ENCODE assay signal across 7 mouse cellular contexts in genomic region chr7:127393157-127393943, GRCm38 (mm10). TPM values are rescaled to one million over a fixed set of nuclear protein-coding genes. Genes with fewer than 3 reads are reported as not detected.
DNase-seq lines count a peak whose midpoint lies in the region; ATAC-seq and TF ChIP-seq lines count a peak whose summit lies in the region.

Gene E430018J23Rik (minus strand): TSS chr7:127393629.

- H3K27me3 ChIP-seq in embryonic facial prominence, embryonic 10.5 days (replicated peaks; ENCODE audit: low read depth, poor library complexity, severe bottlenecking) = no peaks in the 10 kb centered on the region
- no peaks in the 10 kb centered on the region for H3K27me3 ChIP-seq in intestine, postnatal 0 days (replicated peaks; ENCODE audit: control insufficient read depth, insufficient read depth, low read length)
- no peaks in the 10 kb centered on the region; the same call in 1 of the 2 replicates for H3K27me3 ChIP-seq in midbrain, embryonic 12.5 days
- H3K27me3 ChIP-seq in small intestine, adult 2 months (ENCODE audit: control insufficient read depth, insufficient read depth, low read length) = no peaks in the 10 kb centered on the region

- peaks cover 19% of the 10 kb centered on the region for H3K4me1 ChIP-seq in embryonic facial prominence, embryonic 10.5 days
- H3K4me1 ChIP-seq in intestine, postnatal 0 days (replicated peaks; ENCODE audit: control insufficient read depth, insufficient read depth, low read length) = 0 out of 2 replicates have a peak, but pooled peaks cover 5% of the 10 kb centered on the region
- peaks cover 14% of the 10 kb centered on the region for H3K4me1 ChIP-seq in midbrain, embryonic 12.5 days
- peaks cover 11% of the 10 kb centered on the region for H3K4me1 ChIP-seq in small intestine, adult 2 months (ENCODE audit: control insufficient read depth, insufficient read depth, insufficient read length, low read length)

- no peaks in the 10 kb centered on the region for H3K9me3 ChIP-seq in embryonic facial prominence, embryonic 10.5 days
- H3K9me3 ChIP-seq in intestine, postnatal 0 days (ENCODE audit: control insufficient read depth) = no peaks in the 10 kb centered on the region
- H3K9me3 ChIP-seq in midbrain, embryonic 12.5 days = no peaks in the 10 kb centered on the region

- H3K4me3 ChIP-seq in embryonic facial prominence, embryonic 10.5 days = peak within 1 kb of the TSS; percentile 80
- peak within 1 kb of the TSS; percentile 57 for H3K4me3 ChIP-seq in intestine, postnatal 0 days (ENCODE audit: low read depth, low read length)
- H3K4me3 ChIP-seq in midbrain, embryonic 12.5 days = peak within 1 kb of the TSS; percentile 70
- peak within 1 kb of the TSS; percentile 87 for H3K4me3 ChIP-seq in small intestine, adult 2 months (ENCODE audit: low read depth, low read length)

- peak; percentile 97 for DNase-seq in adrenal gland, postnatal 10 days
- peak; percentile 95 for DNase-seq in embryonic facial prominence, embryonic 10.5 days (ENCODE audit: low spot score)
- peak; percentile 90 for DNase-seq in gonadal fat pad, adult 2 months (ENCODE audit: low read depth)
- peak; percentile 98 for DNase-seq in left cerebral cortex, postnatal 4 days

- no peak; the same call in 1 of the 2 replicates for TF ChIP-seq POLR2A in small intestine, adult 2 months (IDR thresholded peaks at IDR 0.05; ENCODE audit: low read depth, low read length)

- WGBS in embryonic facial prominence, embryonic 10.5 days = 1% methylated on average over 45 of the region's 45 CpGs
- WGBS in intestine, postnatal 0 days = 2% methylated on average over 45 of the region's 45 CpGs
- WGBS in midbrain, embryonic 12.5 days = under 1% methylated on average over 45 of the region's 45 CpGs
- under 1% methylated on average over 45 of the region's 45 CpGs for WGBS in small intestine, adult 2 months

- no peak for TF ChIP-seq CTCF in intestine, postnatal 0 days (IDR thresholded peaks at IDR 0.05; ENCODE audit: low read depth)
- no peak for TF ChIP-seq CTCF in small intestine, adult 2 months (IDR thresholded peaks at IDR 0.05; ENCODE audit: extremely low read depth, insufficient read length, insufficient replicate concordance, low read depth, low read length)

- H3K36me3 ChIP-seq in embryonic facial prominence, embryonic 10.5 days (replicated peaks) = peaks cover 21% of the 10 kb centered on the region
- peaks cover 14% of the 10 kb centered on the region; the same call in 1 of the 2 replicates for H3K36me3 ChIP-seq in intestine, postnatal 0 days (ENCODE audit: control insufficient read depth, insufficient read depth)
- peaks cover 5% of the 10 kb centered on the region; the same call in 1 of the 2 replicates for H3K36me3 ChIP-seq in midbrain, embryonic 12.5 days
- peaks cover 8% of the 10 kb centered on the region for H3K36me3 ChIP-seq in small intestine, adult 2 months (ENCODE audit: control insufficient read depth, insufficient read depth, low read length)

- H3K4me2 ChIP-seq in intestine, postnatal 0 days (replicated peaks; ENCODE audit: low read depth) = peak within 1 kb of the TSS; percentile 75
- H3K4me2 ChIP-seq in midbrain, embryonic 12.5 days (replicated peaks) = peak within 1 kb of the TSS; percentile 86

- ATAC-seq in intestine, postnatal 0 days = peak; percentile 91
- peak; percentile 95 for ATAC-seq in midbrain, embryonic 12.5 days (ENCODE audit: low FRiP score, low read depth)

- H3K9ac ChIP-seq in intestine, postnatal 0 days (ENCODE audit: low read depth, low read length) = peak within 1 kb of the TSS; percentile 82
- peak within 1 kb of the TSS; percentile 88 for H3K9ac ChIP-seq in midbrain, embryonic 12.5 days (replicated peaks)

- intact Hi-C loops in left cerebral cortex, postnatal 4 days (cut with DNase I) = no loop called here

- peak within 1 kb of the TSS; percentile 91 for H3K27ac ChIP-seq in embryonic facial prominence, embryonic 10.5 days (replicated peaks)
- H3K27ac ChIP-seq in intestine, postnatal 0 days (ENCODE audit: low read depth, low read length) = peak within 1 kb of the TSS; percentile 87
- peak within 1 kb of the TSS; percentile 83 for H3K27ac ChIP-seq in midbrain, embryonic 12.5 days (replicated peaks)
- peak within 1 kb of the TSS; percentile 92 for H3K27ac ChIP-seq in small intestine, adult 2 months (ENCODE audit: insufficient read depth, low read depth, low read length)

RNA-seq across cellular contexts. Expression of gene E430018J23Rik, which starts in this region (rescaled TPM):
- total RNA-seq in adrenal gland, postnatal 10 days (2021) = 1 to 10 TPM; 8.6 to 9.4 TPM
- polyA plus RNA-seq in embryonic facial prominence, embryonic 10.5 days (2016; fragmentation: Nextera tagmentation; extraction: Ambion mirVana) = 4.6 and 5.5 TPM in 2 replicates
- 11.9 and 12.0 TPM in 2 replicates for polyA plus RNA-seq in gonadal fat pad, adult 2 months (2012; rRNA removed)
- 6.8 and 8.0 TPM in 2 replicates for polyA plus RNA-seq in intestine, postnatal 0 days (2015; fragmentation: Nextera tagmentation; extraction: Ambion mirVana)
- total RNA-seq in left cerebral cortex, postnatal 4 days (2021) = 1 to 10 TPM; 4.6 to 7.6 TPM
- 6.9 and 7.1 TPM in 2 replicates for polyA plus RNA-seq in midbrain, embryonic 12.5 days (2016; fragmentation: Nextera tagmentation; extraction: Ambion mirVana)
- 6.5 and 12.8 TPM in 2 replicates for polyA plus RNA-seq in small intestine, adult 2 months (2012; rRNA removed)

Comparison
In these comparisons a context has a peak if more than half of its experiments do, and no peak if none do; other contexts are left out.
1. Peak in every context shown above with its lines: DNase-seq, ATAC-seq, H3K4me3 ChIP-seq and H3K27ac ChIP-seq.